Comparison of ENCODE assay signal across 8 mouse cellular contexts in genomic region chr7:44405346-44406014, GRCm38 (mm10). TPM values are rescaled to one million over a fixed set of nuclear protein-coding genes. Genes with fewer than 3 reads are reported as not detected.
DNase-seq lines count a peak whose midpoint lies in the region; ATAC-seq and TF ChIP-seq lines count a peak whose summit lies in the region.

No protein-coding gene starts in this region.

- H3K9ac ChIP-seq in heart, embryonic 12.5 days, result peak overlapping the region; percentile 47; the same call in 1 of the 2 replicates
- no peak overlapping the region for H3K9ac ChIP-seq in kidney, postnatal 0 days (ENCODE audit: low read depth, low read length)
- no peak overlapping the region for H3K9ac ChIP-seq in liver, embryonic 11.5 days (ENCODE audit: low read depth, low read length)
- no peak overlapping the region for H3K9ac ChIP-seq in stomach, embryonic 14.5 days (replicated peaks; ENCODE audit: low read depth, low read length)

- H3K4me3 ChIP-seq in heart, embryonic 12.5 days, result peak overlapping the region; percentile 46
- peak overlapping the region; percentile 23 for H3K4me3 ChIP-seq in kidney, postnatal 0 days (replicated peaks; ENCODE audit: low read depth, low read length)
- H3K4me3 ChIP-seq in liver, embryonic 11.5 days (ENCODE audit: low read depth, low read length), result peak overlapping the region; percentile 35
- H3K4me3 ChIP-seq in stomach, embryonic 14.5 days (ENCODE audit: low read depth, low read length), result peak overlapping the region; percentile 33

- WGBS in heart, embryonic 12.5 days, result 2% methylated on average over 27 of the region's 27 CpGs
- 3% methylated on average over 27 of the region's 27 CpGs for WGBS in kidney, postnatal 0 days
- 3% methylated on average over 27 of the region's 27 CpGs for WGBS in liver, embryonic 11.5 days
- WGBS in stomach, embryonic 14.5 days, result 1% methylated on average over 27 of the region's 27 CpGs

- peak; percentile 29; the same call in 1 of the 2 replicates for TF ChIP-seq CTCF in kidney, postnatal 0 days (IDR thresholded peaks at IDR 0.05; ENCODE audit: low read depth)

- peak; percentile 62; the same call in 1 of the 2 replicates for ATAC-seq in erythroid progenitor cell, adult 5-6 weeks (replicated peaks; ENCODE audit: low FRiP score, poor library complexity, severe bottlenecking)
- peak; percentile 94 for ATAC-seq in heart, embryonic 12.5 days (ENCODE audit: insufficient number of reproducible peaks, low FRiP score)
- ATAC-seq in kidney, postnatal 0 days (replicated peaks; ENCODE audit: low FRiP score, low read depth), result peak; percentile 95
- ATAC-seq in liver, embryonic 11.5 days (replicated peaks; ENCODE audit: low FRiP score), result peak; percentile 91
- peak; percentile 96 for ATAC-seq in stomach, embryonic 14.5 days (ENCODE audit: insufficient number of reproducible peaks, insufficient read depth, low FRiP score, low read depth)

- H3K9me3 ChIP-seq in heart, embryonic 12.5 days (replicated peaks), result no peaks in the 10 kb centered on the region
- no peaks in the 10 kb centered on the region for H3K9me3 ChIP-seq in kidney, postnatal 0 days (replicated peaks; ENCODE audit: low read length)
- H3K9me3 ChIP-seq in liver, embryonic 11.5 days (ENCODE audit: control insufficient read depth, low read length), result no peaks in the 10 kb centered on the region
- no peaks in the 10 kb centered on the region for H3K9me3 ChIP-seq in stomach, embryonic 14.5 days (ENCODE audit: control insufficient read depth, low read depth, low read length)

- peak; percentile 96 for DNase-seq in CD4-positive helper T cell, adult 2 months (ENCODE audit: low read depth, low spot score)
- DNase-seq in brain, embryonic 18.5 days (ENCODE audit: low read depth, low spot score), result peak; percentile 100
- DNase-seq in kidney, postnatal 0 days (ENCODE audit: low spot score), result peak; percentile 99
- DNase-seq in liver, embryonic 11.5 days (ENCODE audit: low spot score), result peak; percentile 80
- DNase-seq in naive thymus-derived CD4-positive, alpha-beta T cell, adult 2 months (ENCODE audit: low read depth), result peak; percentile 97

- H3K27me3 ChIP-seq in heart, embryonic 12.5 days (replicated peaks), result peaks cover 25% of the 10 kb centered on the region
- H3K27me3 ChIP-seq in kidney, postnatal 0 days (ENCODE audit: insufficient read depth, low read length), result no peaks in the 10 kb centered on the region
- no peaks in the 10 kb centered on the region; the same call in 1 of the 2 replicates for H3K27me3 ChIP-seq in liver, embryonic 11.5 days (replicated peaks; ENCODE audit: control insufficient read depth, insufficient read depth, low read length)
- H3K27me3 ChIP-seq in stomach, embryonic 14.5 days (ENCODE audit: control insufficient read depth, insufficient read depth, low read length), result 0 out of 2 replicates have a peak, but pooled peaks cover 3% of the 10 kb centered on the region

- H3K4me2 ChIP-seq in heart, embryonic 12.5 days, result peak overlapping the region; percentile 70
- peak overlapping the region; percentile 49 for H3K4me2 ChIP-seq in kidney, postnatal 0 days (ENCODE audit: low read length)
- H3K4me2 ChIP-seq in liver, embryonic 11.5 days, result peak overlapping the region; percentile 64
- H3K4me2 ChIP-seq in stomach, embryonic 14.5 days (replicated peaks; ENCODE audit: low read depth, low read length), result peak overlapping the region; percentile 41

- H3K27ac ChIP-seq in heart, embryonic 12.5 days (ENCODE audit: poor library complexity, severe bottlenecking), result peak overlapping the region; percentile 63
- H3K27ac ChIP-seq in kidney, postnatal 0 days, result peak overlapping the region; percentile 56; the same call in 1 of the 2 replicates
- H3K27ac ChIP-seq in liver, embryonic 11.5 days (ENCODE audit: low read depth, low read length), result no peak overlapping the region
- H3K27ac ChIP-seq in stomach, embryonic 14.5 days (ENCODE audit: low read length), result 0 out of 2 replicates have a peak overlapping the region, but pooled peaks have one; percentile 30

- H3K4me1 ChIP-seq in heart, embryonic 12.5 days (replicated peaks), result no peaks in the 10 kb centered on the region; the same call in 1 of the 2 replicates
- H3K4me1 ChIP-seq in kidney, postnatal 0 days (replicated peaks; ENCODE audit: insufficient read depth, low read length), result no peaks in the 10 kb centered on the region
- H3K4me1 ChIP-seq in liver, embryonic 11.5 days (replicated peaks; ENCODE audit: control insufficient read depth, insufficient read depth, low read length), result no peaks in the 10 kb centered on the region
- H3K4me1 ChIP-seq in stomach, embryonic 14.5 days (ENCODE audit: control insufficient read depth, insufficient read depth, low read length), result no peaks in the 10 kb centered on the region

- no peaks in the 10 kb centered on the region for H3K36me3 ChIP-seq in heart, embryonic 12.5 days
- no peaks in the 10 kb centered on the region for H3K36me3 ChIP-seq in kidney, postnatal 0 days (ENCODE audit: insufficient read depth, low read length)
- no peaks in the 10 kb centered on the region for H3K36me3 ChIP-seq in liver, embryonic 11.5 days (ENCODE audit: control insufficient read depth, insufficient read depth, low read length)
- H3K36me3 ChIP-seq in stomach, embryonic 14.5 days (ENCODE audit: control insufficient read depth, insufficient read depth, low read length), result no peaks in the 10 kb centered on the region

RNA-seq across cellular contexts. Expression of gene 1700008O03Rik, which starts 19.9 kb away (rescaled TPM):
- not detected in 2 replicates for total RNA-seq in erythroid progenitor cell, adult 5-6 weeks (2015; ENCODE audit: low replicate concordance)
- total RNA-seq in erythroid progenitor cell, adult 5-6 weeks (2017; ENCODE audit: low replicate concordance), result not detected in 2 replicates
- 0.40 and 0.94 TPM in 2 replicates for polyA plus RNA-seq in heart, embryonic 12.5 days (2016; fragmentation: Nextera tagmentation; extraction: Ambion mirVana)
- polyA plus RNA-seq in kidney, postnatal 0 days (2015; fragmentation: Nextera tagmentation; extraction: Ambion mirVana), result 1.3 and 1.4 TPM in 2 replicates
- 0.83 and 0.93 TPM in 2 replicates for polyA plus RNA-seq in liver, embryonic 11.5 days (2014; fragmentation: Nextera tagmentation; extraction: Ambion mirVana)
- 1.2 and 1.3 TPM in 2 replicates for polyA plus RNA-seq in stomach, embryonic 14.5 days (2014; fragmentation: Nextera tagmentation; extraction: Ambion mirVana)

RNA-seq across cellular contexts. Expression of gene Syt3, which starts 21.6 kb away (rescaled TPM):
- total RNA-seq in erythroid progenitor cell, adult 5-6 weeks (2015; ENCODE audit: low replicate concordance), result not detected in 2 replicates
- not detected in 2 replicates for total RNA-seq in erythroid progenitor cell, adult 5-6 weeks (2017; ENCODE audit: low replicate concordance)
- polyA plus RNA-seq in heart, embryonic 12.5 days (2016; fragmentation: Nextera tagmentation; extraction: Ambion mirVana), result 0.55 and 0.63 TPM in 2 replicates
- 3.3 and 3.5 TPM in 2 replicates for polyA plus RNA-seq in kidney, postnatal 0 days (2015; fragmentation: Nextera tagmentation; extraction: Ambion mirVana)
- 0.35 and 0.40 TPM in 2 replicates for polyA plus RNA-seq in liver, embryonic 11.5 days (2014; fragmentation: Nextera tagmentation; extraction: Ambion mirVana)
- polyA plus RNA-seq in stomach, embryonic 14.5 days (2014; fragmentation: Nextera tagmentation; extraction: Ambion mirVana), result 1.6 and 2.0 TPM in 2 replicates

RNA-seq across cellular contexts. Expression of gene Lrrc4b, which starts 23.3 kb away (rescaled TPM):
- total RNA-seq in erythroid progenitor cell, adult 5-6 weeks (2015; ENCODE audit: low replicate concordance), result not detected in 2 replicates
- total RNA-seq in erythroid progenitor cell, adult 5-6 weeks (2017; ENCODE audit: low replicate concordance), result not detected in 2 replicates
- polyA plus RNA-seq in heart, embryonic 12.5 days (2016; fragmentation: Nextera tagmentation; extraction: Ambion mirVana), result 2.3 and 2.4 TPM in 2 replicates
- polyA plus RNA-seq in kidney, postnatal 0 days (2015; fragmentation: Nextera tagmentation; extraction: Ambion mirVana), result 0.26 and 0.42 TPM in 2 replicates
- 0.25 and 0.52 TPM in 2 replicates for polyA plus RNA-seq in liver, embryonic 11.5 days (2014; fragmentation: Nextera tagmentation; extraction: Ambion mirVana)
- 1.2 and 2.1 TPM in 2 replicates for polyA plus RNA-seq in stomach, embryonic 14.5 days (2014; fragmentation: Nextera tagmentation; extraction: Ambion mirVana)

RNA-seq across cellular contexts. Expression of gene Aspdh, which starts 59.7 kb away (rescaled TPM):
- total RNA-seq in erythroid progenitor cell, adult 5-6 weeks (2015; ENCODE audit: low replicate concordance), result not detected in 2 replicates
- 1.4 TPM in 1 of 2 replicates, not detected in the other for total RNA-seq in erythroid progenitor cell, adult 5-6 weeks (2017; ENCODE audit: low replicate concordance)
- polyA plus RNA-seq in heart, embryonic 12.5 days (2016; fragmentation: Nextera tagmentation; extraction: Ambion mirVana), result 0.46 and 1.5 TPM in 2 replicates
- polyA plus RNA-seq in kidney, postnatal 0 days (2015; fragmentation: Nextera tagmentation; extraction: Ambion mirVana), result 5.4 and 5.8 TPM in 2 replicates
- 5.6 and 6.4 TPM in 2 replicates for polyA plus RNA-seq in liver, embryonic 11.5 days (2014; fragmentation: Nextera tagmentation; extraction: Ambion mirVana)
- 0.52 and 1.1 TPM in 2 replicates for polyA plus RNA-seq in stomach, embryonic 14.5 days (2014; fragmentation: Nextera tagmentation; extraction: Ambion mirVana)
